Mouse (Mus musculus) granulocyte monocyte progenitor cell, adult 5-6 weeks (primary cell): ENCODE data around the gene Rngtt. TPM values are rescaled to one million over a fixed set of nuclear protein-coding genes. Genes with fewer than 3 reads are reported as not detected.
"Not testable (repeated sequence)": the region's sequence is repeated elsewhere in the genome, so short reads cannot be mapped to it uniquely, and the experiment has no call there.

Experiments used
- ATAC-seq: replicated peaks from 2 replicates; pipeline ENCODE4 v1.8.0; 2016; ENCODE audit warnings: mild to moderate bottlenecking, moderate TSS enrichment, inconsistent platforms; ENCODE audit not compliant: poor library complexity, severe bottlenecking
- total RNA-seq, 2 experiments: library from RNA; stranded (forward) in 1 of 2; stranded (reverse) in 1 of 2; fragments of 200-712, 200-1000 nt in 1 of 2; fragments of >200 nt in 1 of 2; fragmentation: Nextera tagmentation in 1 of 2; gene quantifications; 2 replicates each; pipeline ENCODE4 v1.2.3; 2014 to 2017

Gene Rngtt
- total RNA-seq, 2 experiments from 2014 or later: 41.5 to 45.8 TPM

GRCm38 (mm10) chr4:33419644-33420043, 109.5 kb downstream of the Rngtt start:
- peak; percentile 68; the same call in 1 of the 2 replicates for ATAC-seq

DNA sequence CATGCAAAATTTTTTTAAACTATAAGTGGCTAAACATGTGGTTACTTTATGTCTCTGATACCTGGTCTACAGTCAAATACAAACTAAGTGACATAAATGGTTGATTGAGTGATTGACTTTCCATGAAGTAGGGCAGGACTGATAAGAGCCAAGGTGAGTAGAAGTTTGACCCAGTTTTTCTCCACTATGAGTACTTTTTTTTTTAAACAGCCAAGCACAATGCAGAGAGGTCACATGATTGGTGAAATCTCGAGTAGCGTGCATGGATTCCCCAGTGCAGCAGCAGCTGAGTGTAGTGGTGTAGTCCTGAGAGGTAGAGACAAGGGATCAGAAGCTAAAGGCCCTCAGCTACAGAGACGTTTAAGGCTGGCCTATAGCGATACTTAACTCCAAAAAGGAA, 118.7 kb downstream of the Rngtt start:
- no peak for ATAC-seq

GRCm38 (mm10) chr4:33441864-33442263, 131.8 kb downstream of the Rngtt start:
- no peak for ATAC-seq

GRCm38 (mm10) chr4:33446265-33446664, 136.2 kb downstream of the Rngtt start:
- no peak for ATAC-seq

DNA sequence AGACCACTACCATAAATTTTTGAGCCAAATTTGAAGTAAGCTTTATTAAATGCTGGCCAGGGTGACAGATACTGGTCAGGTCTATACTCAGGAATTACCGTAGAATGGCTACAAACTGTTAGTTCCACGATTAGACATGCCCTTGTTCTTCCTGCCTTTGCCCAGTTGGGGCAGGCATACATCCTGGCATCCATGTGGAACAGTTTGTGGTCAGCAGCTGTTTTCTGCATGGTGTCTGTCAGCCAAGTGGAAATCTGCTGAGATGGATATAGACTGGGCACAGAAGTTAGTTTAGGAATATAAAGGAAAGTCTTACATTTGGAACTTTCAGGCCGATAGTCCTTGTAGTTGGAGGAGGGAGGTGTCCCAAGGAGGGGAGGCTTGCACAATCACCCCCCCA, 136.8 kb downstream of the Rngtt start:
- ATAC-seq: no peak

DNA sequence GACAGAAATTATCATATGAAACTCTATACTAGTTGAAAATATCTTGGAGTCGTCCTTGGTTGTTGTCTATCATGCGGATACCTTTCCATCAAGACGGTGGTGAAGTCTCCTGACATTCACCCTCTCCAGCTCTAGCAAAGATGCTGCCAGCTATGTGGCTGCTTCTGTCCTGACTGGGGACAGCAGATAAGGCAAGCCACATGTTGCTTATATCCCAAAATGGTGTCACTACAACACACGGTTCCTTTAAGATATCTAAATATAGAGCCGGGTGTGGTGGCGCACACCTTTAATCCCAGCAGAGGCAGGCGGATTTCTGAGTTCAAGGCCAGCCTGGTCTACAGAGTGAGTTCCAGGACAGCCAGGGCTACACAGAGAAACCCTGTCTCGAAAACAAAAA, 140.2 kb downstream of the Rngtt start:
- not testable (repeated sequence) for ATAC-seq

GRCm38 (mm10) chr4:33459851-33460250, 149.7 kb downstream of the Rngtt start:
- ATAC-seq: no peak

GRCm38 (mm10) chr4:33464432-33464831, 154.3 kb downstream of the Rngtt start:
- no peak for ATAC-seq

- no peak for ATAC-seq
Measured at GRCm38 (mm10) chr4:33465871-33466270, 155.8 kb downstream of the Rngtt start.

DNA sequence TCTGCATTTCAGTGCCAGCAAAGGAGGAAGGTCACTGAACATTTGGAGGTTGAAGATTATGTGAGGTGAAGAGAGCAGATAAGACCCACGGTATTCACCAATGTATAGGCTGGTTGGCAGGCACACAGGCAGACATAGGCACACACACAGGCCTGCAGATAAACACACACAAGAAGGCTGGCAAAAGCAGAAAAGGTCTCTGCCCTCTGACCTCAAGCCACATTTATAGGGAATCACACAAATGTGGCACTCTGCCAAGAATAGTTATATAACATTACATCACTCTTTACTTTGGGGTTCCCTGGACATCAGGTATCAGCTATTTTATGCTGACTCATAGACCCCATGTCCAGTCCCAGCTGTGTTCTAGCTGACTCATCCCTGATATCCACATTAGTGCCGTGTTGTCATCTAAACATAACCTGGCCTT, 156.9 kb downstream of the Rngtt start:
- no peak for ATAC-seq

DNA sequence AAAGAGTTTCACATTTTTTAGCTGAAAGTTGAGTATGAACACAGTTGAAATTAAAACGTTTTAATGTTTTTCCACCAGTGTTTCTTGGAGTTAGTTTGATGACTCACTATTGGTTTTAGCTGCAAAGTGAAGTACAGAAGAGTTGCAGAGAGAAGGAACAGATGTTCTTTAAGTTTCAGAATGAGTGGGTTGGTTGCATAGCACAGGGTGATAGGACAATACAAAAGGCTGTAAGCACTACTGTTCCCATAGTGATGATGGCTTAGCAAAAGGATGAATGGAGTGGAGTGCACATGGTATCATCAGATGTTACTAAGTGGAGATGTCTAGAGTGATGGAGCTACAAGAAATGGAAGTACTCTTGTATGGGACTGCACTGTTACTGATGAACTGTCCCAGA, 157.5 kb downstream of the Rngtt start:
- no peak for ATAC-seq

DNA sequence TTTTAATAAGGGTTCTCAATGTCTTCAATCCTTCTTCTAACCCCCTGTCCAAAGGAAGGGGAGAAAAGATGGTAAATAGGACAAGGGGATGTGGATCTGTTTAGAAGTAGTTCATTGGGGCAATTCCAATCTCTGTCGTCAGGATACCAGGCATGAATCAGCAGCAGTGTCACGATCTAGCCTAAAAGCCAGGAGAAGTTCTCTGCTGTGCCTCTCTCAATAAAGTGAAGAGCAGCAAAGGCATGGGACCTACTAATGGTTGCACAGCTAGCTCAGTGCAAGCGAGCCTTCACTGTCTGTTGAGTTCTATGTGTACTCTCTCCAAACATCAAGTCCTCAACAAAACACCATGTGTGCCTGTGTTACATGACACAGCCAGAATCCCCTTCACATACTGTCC, 158.0 kb downstream of the Rngtt start:
- ATAC-seq: no peak

DNA sequence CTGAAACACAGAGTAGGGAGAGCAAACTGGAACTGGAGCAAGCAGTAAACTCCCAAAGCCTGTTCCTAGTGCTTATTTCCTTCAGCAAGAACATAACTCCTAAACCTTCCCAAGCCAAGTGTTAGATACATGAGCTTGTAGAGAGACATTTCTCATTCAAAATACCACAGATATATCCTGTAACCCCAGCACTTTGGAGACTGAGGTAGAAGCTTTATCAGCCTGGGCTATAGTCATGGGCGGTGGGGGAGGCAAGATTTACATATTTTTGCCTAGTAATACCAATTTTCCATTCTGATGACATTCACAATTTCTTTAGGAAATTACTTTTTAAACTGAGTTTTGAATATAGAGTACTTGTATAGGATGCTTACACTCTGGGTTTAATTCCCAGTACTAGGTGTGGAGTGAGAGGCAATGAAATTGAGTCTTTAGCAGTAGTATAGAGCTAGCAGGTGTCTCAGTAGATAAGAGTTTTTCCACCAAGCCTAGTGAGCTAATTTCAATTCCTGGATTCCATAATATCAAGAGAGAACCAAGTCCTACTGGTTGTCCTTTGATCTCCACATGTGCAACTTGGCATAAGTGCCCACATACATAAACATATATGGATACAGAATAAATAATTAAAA, 160.7 kb downstream of the Rngtt start:
- ATAC-seq: no peak

DNA sequence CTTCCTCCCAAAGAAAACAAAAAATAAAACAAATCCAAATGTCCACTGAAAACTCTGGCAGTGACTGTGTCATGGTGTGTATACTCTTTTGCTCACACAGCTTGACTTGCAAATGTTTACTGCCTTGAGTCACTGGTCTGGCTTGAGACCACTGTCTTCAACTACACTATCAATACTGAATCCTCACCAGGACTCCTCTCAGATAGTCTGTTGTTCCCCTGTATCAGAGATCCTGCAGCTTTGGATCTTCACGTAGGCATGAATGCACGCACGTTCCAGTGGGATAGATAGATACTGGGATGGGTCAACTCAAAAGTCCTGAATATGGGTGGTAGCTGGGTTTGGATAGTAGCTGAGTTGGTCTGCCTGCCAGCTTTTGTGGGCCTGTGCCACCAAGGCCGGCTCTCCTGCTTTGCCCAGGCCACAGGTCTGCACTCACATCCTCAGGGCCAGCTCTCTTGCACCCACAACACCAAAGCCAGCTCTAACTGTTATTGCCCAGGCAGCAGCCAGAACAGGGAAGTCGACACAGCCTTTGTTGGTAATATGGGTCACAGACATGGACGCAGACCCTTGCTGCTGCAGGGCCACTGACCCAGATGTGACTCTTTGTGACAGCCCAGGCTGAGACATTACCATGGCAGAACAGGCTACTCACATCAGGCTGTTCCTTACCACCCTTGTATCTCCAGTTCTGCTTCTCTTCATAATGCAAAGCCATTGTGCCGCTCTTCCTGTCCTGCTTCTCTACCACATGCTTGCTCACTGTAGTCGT, 168.1 kb downstream of the Rngtt start:
- no peak for ATAC-seq

- ATAC-seq: no peak
Measured at GRCm38 (mm10) chr4:33481721-33482120, 171.6 kb downstream of the Rngtt start.

DNA sequence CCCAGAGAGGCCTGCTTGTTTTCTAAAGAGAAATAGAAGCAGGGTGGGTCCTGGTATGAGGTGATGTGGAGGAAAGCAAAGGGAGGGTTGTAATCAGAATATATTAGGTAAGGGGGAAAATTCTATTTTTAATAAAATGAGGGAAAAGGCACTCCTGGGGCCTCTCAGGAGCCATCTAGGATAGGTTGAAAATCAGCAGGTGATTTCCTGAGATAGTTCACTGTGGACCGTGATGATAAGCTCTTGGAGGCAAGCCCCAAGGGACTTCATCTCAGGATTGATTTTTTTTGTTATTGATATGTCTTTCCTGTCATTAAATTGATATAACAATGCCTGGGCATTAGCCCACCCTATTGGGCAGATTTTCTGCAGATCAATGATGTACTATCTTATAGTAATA, 175.9 kb downstream of the Rngtt start:
- ATAC-seq: no peak

GRCm38 (mm10) chr4:33491108-33491507, 181.0 kb downstream of the Rngtt start:
- no peak for ATAC-seq

DNA sequence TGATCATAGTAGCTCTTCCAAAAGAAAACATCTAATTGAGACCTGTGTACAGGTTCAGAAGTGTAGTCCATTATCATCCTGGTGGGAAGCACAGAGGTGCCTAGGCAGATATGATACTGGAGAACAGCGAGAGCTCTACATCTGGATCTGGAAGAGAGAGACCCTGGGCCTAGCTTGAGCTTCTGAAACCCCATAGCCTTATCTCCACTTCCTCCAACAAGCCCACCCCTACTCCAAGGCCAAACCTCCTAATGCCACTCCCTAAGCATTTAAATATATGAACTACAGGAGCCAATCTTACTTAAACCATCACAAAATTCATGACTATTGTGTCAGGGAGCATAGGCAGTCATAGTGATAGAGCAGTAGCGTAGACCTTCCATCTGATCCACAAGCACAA, 184.3 kb downstream of the Rngtt start:
- no peak for ATAC-seq

- ATAC-seq: no peak
Measured at GRCm38 (mm10) chr4:33496985-33497384, 186.9 kb downstream of the Rngtt start.

DNA sequence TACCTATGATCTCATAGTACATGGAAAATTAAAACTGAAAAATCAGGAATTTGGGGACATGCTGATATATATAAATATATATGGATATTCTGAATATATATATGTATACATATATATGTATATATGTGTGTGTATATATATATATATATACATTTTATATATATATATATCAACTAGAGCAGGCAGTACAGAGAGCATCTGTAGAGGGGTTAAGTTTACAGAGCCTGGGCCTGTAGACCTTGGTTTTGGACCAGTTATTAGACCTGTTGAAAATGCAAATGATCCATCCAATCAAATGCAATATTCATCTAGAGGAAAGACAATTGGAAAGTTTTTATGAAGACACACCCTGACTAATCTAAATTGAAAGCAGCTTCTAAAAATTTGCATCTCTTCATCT, 187.5 kb downstream of the Rngtt start:
- no peak for ATAC-seq

DNA sequence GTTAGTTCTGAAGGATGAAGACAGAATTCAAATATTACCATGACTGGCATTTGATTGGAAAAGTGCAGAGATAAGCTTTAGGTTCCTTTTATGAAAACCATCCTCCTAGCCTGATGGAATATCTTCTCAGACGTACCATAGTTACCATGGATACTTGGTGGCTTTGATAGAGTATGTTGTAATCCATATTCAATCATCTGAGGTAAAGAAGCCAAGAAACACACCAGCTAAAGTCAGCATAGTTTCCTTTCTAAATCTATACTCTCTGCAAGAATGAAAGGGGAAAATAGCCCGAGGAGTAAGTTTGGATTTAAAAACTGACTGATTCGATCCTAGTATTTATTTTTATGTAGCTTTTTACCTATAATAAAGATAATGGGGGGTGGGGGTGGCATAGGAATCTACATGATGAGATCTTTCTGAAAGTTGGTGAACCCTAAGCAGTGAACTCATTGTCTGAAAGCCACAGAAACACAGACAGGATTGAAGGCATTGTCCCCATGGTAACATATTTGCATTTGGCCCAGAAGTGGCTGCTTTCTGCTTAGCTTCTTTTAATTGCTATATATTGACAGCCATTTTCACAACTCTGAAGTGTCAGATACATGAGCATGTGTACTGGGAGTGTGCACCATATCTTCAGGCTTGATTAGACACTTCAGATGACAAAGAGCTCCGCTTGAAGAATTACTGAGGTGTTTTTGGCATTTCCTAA, 188.2 kb downstream of the Rngtt start:
- no peak for ATAC-seq
